Mouse (Mus musculus): ENCODE measurements around the gene Nab1.

DNA sequence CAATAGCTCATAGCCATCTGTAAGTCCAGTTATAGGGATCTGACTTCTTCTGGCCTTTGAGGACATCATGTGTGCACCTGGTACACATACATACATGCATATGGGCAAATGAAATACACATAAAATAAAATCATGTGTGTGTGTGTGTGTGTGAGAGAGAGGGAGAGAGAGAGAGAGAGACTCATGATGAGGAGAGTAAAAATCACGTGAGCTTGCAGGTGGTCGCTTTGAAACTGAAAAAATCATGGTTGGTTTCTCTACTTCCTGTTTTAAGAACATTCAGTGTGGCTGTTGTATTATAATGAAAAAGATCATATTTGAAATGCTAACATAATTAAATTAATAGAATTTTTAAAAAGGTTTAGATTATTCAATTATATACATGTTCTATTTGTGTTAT lies 69.9 kb downstream of the Nab1 start:
- TF ChIP-seq CTCF (IDR thresholded peaks at IDR 0.05; ENCODE audit: extremely low read depth, insufficient read length, insufficient replicate concordance, low read depth, low read length) (no peak), POLR2A (IDR thresholded peaks at IDR 0.05; ENCODE audit: low read depth, low read length) (no peak)
